Comparison of ENCODE assay signal across 8 mouse cellular contexts in the genomic region with DNA sequence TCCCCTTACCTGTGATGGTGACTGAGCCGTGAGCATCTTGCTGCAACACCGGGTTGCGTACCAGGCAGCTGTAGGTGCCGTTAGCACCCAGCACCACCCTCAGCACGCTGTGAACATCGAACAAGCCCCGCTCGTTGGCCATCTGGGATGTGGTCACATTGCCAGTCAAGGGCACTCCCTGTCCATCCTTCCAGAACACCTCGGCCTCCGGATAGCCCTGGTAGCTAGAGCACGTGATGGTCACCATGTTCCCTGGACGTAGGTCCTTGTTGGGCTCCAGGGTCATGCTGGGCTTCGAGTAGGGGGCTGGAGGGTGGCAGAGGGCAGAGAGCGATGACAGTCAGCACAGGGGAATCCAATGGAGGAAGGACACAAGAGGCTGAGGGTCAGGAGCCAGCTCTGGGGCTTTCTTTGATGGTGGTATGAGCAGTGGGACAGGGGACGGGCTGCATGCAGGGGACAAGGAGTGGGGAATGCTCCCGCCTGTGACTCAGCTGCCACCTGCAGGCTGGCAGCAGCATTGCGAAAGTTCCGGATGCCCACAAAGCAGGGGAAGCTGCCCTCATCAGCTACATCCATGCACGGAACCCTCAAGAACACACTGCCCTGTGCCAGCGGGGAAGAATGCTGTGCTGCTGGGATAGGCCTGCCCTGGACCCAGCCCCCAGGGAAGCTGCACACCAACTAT. TPM values are rescaled to one million over a fixed set of nuclear protein-coding genes. Genes with fewer than 3 reads are reported as not detected.
A peak's percentile ranks its signal among the peaks of the same experiment; 100 is the strongest.
DNase-seq lines count a peak whose midpoint lies in the region; ATAC-seq and TF ChIP-seq lines count a peak whose summit lies in the region.
"Had no signal": no experiment of that assay in that cellular context is flagged by ENCODE, and none has a peak within 500 bp of the region (broad histone marks: within the 10 kb centered on the region; RNA-seq: fewer than 3 reads in every experiment).

No protein-coding gene starts in this region.

- H3K27ac ChIP-seq in MEL (ENCODE audit: control insufficient read depth, low read depth, low read length), result no peak overlapping the region
- no peak overlapping the region for H3K27ac ChIP-seq in hindbrain, postnatal 0 days
- H3K27ac ChIP-seq: macrophage had no signal

- TF ChIP-seq CTCF in MEL (IDR thresholded peaks at IDR 0.05 in 2 of 3, conservative IDR thresholded peaks at IDR 0.05 in 1 of 3; ENCODE audit: control insufficient read depth in 1 of 3, insufficient read depth in 1 of 3, low read depth in 2 of 3, low read length in 3 of 3, poor library complexity in 1 of 3, severe bottlenecking in 1 of 3), result peak; percentile 49 to 56 (median 54)
- TF ChIP-seq CTCF in hindbrain, postnatal 0 days (IDR thresholded peaks at IDR 0.05; ENCODE audit: low read depth), result peak; percentile 92

- no peak for TF ChIP-seq POLR2A in MEL (IDR thresholded peaks at IDR 0.05; ENCODE audit: control insufficient read depth in 1 of 2, insufficient read depth in 1 of 2, low read depth in 1 of 2, low read length in 2 of 2, poor library complexity in 1 of 2)

- WGBS in hindbrain, postnatal 0 days, result 74% methylated on average over 20 of the region's 20 CpGs

- peaks cover 0 to 3% of the 10 kb centered on the region in 2 experiments; a peak in 2 of 4 replicates for H3K36me3 ChIP-seq in MEL (ENCODE audit: control insufficient read depth in 1 of 2, insufficient read depth in 2 of 2, low read length in 2 of 2)
- H3K36me3 ChIP-seq in hindbrain, postnatal 0 days (ENCODE audit: insufficient read depth, low read length), result peaks cover 13% of the 10 kb centered on the region; the same call in 1 of the 2 replicates

- no peaks in the 10 kb centered on the region for H3K27me3 ChIP-seq in MEL (ENCODE audit: control insufficient read depth in 1 of 2, insufficient read depth in 2 of 2, low read length in 2 of 2)
- H3K27me3 ChIP-seq in hindbrain, postnatal 0 days (ENCODE audit: insufficient read depth, low read length), result no peaks in the 10 kb centered on the region

- DNase-seq in kidney, postnatal 14 days, result peak; percentile 33
- no peak for DNase-seq in kidney, adult 8-10 months
- DNase-seq in MEL (ENCODE audit: low read depth, low spot score), result peak; percentile 46
- DNase-seq in embryo, embryonic 10 days (ENCODE audit: low spot score), result peak; percentile 68
- DNase-seq in hindbrain, postnatal 0 days (ENCODE audit: low spot score), result peak; percentile 76
- DNase-seq in naive thymus-derived CD4-positive, alpha-beta T cell, adult 2 months (ENCODE audit: low read depth), result peak; percentile 37
- no peak for DNase-seq in frontal cortex, postnatal 36 days (ENCODE audit: low spot score in 2 of 2)

- H3K4me3 ChIP-seq in MEL (ENCODE audit: control insufficient read depth in 1 of 2, insufficient read depth in 1 of 2, low read depth in 2 of 2, low read length in 2 of 2), result no peak overlapping the region
- no peak overlapping the region for H3K4me3 ChIP-seq in hindbrain, postnatal 0 days (ENCODE audit: low read length)

- no peak overlapping the region for H3K4me2 ChIP-seq in hindbrain, postnatal 0 days (ENCODE audit: low read depth, low read length)

- no peak overlapping the region for H3K9ac ChIP-seq in MEL (ENCODE audit: control insufficient read depth, low read depth, low read length, poor library complexity, severe bottlenecking)
- no peak overlapping the region for H3K9ac ChIP-seq in hindbrain, postnatal 0 days (replicated peaks; ENCODE audit: low read length)

- TF ChIP-seq EP300 in MEL (IDR thresholded peaks at IDR 0.05; ENCODE audit: low read depth in 1 of 2, low read length in 2 of 2), result no peak

- peaks cover 3 to 23% of the 10 kb centered on the region in 2 experiments; a peak in 3 of 4 replicates for H3K4me1 ChIP-seq in MEL (ENCODE audit: control insufficient read depth in 1 of 2, insufficient read depth in 2 of 2, low read length in 2 of 2)
- no peaks in the 10 kb centered on the region for H3K4me1 ChIP-seq in hindbrain, postnatal 0 days (ENCODE audit: insufficient read depth, low read length)

- ATAC-seq in hindbrain, postnatal 0 days, result peak; percentile 46

- TF ChIP-seq RAD21 in MEL (IDR thresholded peaks at IDR 0.05; ENCODE audit: low read depth, low read length), result peak; percentile 18; the same call in 1 of the 2 replicates

- H3K9me3 ChIP-seq in MEL (replicated peaks; ENCODE audit: insufficient read depth, low read length), result no peaks in the 10 kb centered on the region
- no peaks in the 10 kb centered on the region for H3K9me3 ChIP-seq in hindbrain, postnatal 0 days (ENCODE audit: low read length)

- no peaks in the 10 kb centered on the region for H3K79me2 ChIP-seq in MEL (ENCODE audit: control insufficient read depth, insufficient read depth, low read length, poor library complexity)

TF ChIP-seq in MEL, 35 proteins besides CTCF, POLR2A, EP300 and RAD21:
- no peak for TF ChIP-seq ZC3H11A (IDR thresholded peaks at IDR 0.05; ENCODE audit: low read depth, low read length)
- TF ChIP-seq SMC3 (IDR thresholded peaks at IDR 0.05; ENCODE audit: low read depth, low read length), result peak; percentile 39

RNA-seq across cellular contexts. Expression of a gene that starts 19.6 kb away (rescaled TPM):
- 0.10 and 0.12 TPM in 2 replicates for total RNA-seq in MEL (2012; rRNA removed)
- polyA plus RNA-seq in MEL (2012; ENCODE audit: insufficient read depth in 1 of 2, insufficient read length in 2 of 2, low read depth in 1 of 2, low replicate concordance in 2 of 2, missing spikeins in 1 of 2), result 1 to 10 TPM in 1 of 2 experiments, not detected in 1; 3.6 TPM
- 23.1 and 27.2 TPM in 2 replicates for total RNA-seq in hindbrain, postnatal 0 days (2014; rRNA removed)
- 16.5 and 16.7 TPM in 2 replicates for polyA plus RNA-seq in hindbrain, postnatal 0 days (2015; fragmentation: Nextera tagmentation; extraction: Ambion mirVana)

RNA-seq across cellular contexts. Expression of a gene that starts 46.4 kb away (rescaled TPM):
- 69.1 and 71.4 TPM in 2 replicates for total RNA-seq in MEL (2012; rRNA removed)
- polyA plus RNA-seq in MEL (2012; ENCODE audit: insufficient read depth in 1 of 2, insufficient read length in 2 of 2, low read depth in 1 of 2, low replicate concordance in 2 of 2, missing spikeins in 1 of 2), result 100 to 1,000 TPM in 1 of 2 experiments, not detected in 1; 199 TPM
- 598 and 874 TPM in 2 replicates for total RNA-seq in hindbrain, postnatal 0 days (2014; rRNA removed)
- polyA plus RNA-seq in hindbrain, postnatal 0 days (2015; fragmentation: Nextera tagmentation; extraction: Ambion mirVana), result 267 and 268 TPM in 2 replicates

RNA-seq across cellular contexts. Expression of a gene that starts 47.2 kb away (rescaled TPM):
- not detected in 2 replicates for total RNA-seq in MEL (2012; rRNA removed)
- polyA plus RNA-seq in MEL (2012; ENCODE audit: insufficient read depth in 1 of 2, insufficient read length in 2 of 2, low read depth in 1 of 2, low replicate concordance in 2 of 2, missing spikeins in 1 of 2), result not detected
- 106 and 127 TPM in 2 replicates for total RNA-seq in hindbrain, postnatal 0 days (2014; rRNA removed)
- polyA plus RNA-seq in hindbrain, postnatal 0 days (2015; fragmentation: Nextera tagmentation; extraction: Ambion mirVana), result 7.4 and 8.7 TPM in 2 replicates
- polyA plus RNA-seq: macrophage had no signal

Comparison
In these comparisons a context has a peak if more than half of its experiments do, and no peak if none do; other contexts are left out.
1. DNase-seq: peak in kidney, postnatal 14 days (single experiment), MEL (single experiment), embryo, embryonic 10 days (single experiment), hindbrain, postnatal 0 days (single experiment) and naive thymus-derived CD4-positive, alpha-beta T cell, adult 2 months (single experiment); none in kidney, adult 8-10 months (0 of 2) and frontal cortex, postnatal 36 days (0 of 2).
2. RNA of a gene that starts 19.6 kb away (total RNA-seq): 23.1 to 27.2 TPM in hindbrain, postnatal 0 days; 0.10 to 0.12 TPM in MEL; every median in the first group is over 10 times any median in the second.
3. RNA of a gene that starts 47.2 kb away (total RNA-seq): 106 to 127 TPM in hindbrain, postnatal 0 days; not detected in MEL; every median in the first group is over 100 times any median in the second.